In the genomic region with DNA sequence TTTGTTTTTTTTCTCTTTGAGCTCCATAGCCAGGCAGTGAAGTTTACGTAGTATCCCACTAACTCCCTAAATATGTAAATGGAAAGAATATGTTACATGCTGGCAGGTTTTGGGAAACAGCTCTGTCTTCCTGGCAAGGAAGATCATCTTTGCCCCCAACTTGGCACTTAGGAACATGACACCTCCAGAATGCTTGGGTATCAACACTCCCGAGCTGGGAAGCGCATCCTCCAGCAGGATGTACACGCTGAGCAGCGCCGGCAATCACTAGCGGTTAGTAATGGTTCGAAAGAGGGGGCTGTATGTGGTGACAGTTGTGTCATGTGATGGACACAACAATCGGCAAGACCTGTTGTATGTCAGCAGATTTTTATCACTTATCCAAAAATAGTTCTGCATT, we compare ENCODE assay signal across 23 mouse cellular contexts.
DNase-seq lines count a peak whose midpoint lies in the region; ATAC-seq and TF ChIP-seq lines count a peak whose summit lies in the region.
"Had no signal": no experiment of that assay in that cellular context is flagged by ENCODE, and none has a peak within 500 bp of the region (broad histone marks: within the 10 kb centered on the region; RNA-seq: fewer than 3 reads in every experiment).

No protein-coding gene starts in this region.

- intact Hi-C loops in heart, postnatal 36 days (cut with DNase I): no loop called here
- intact Hi-C loops in left cerebral cortex, postnatal 36 days (cut with DNase I): no loop called here

- no peaks in the 10 kb centered on the region for H3K9me3 ChIP-seq in forebrain, embryonic 16.5 days (ENCODE audit: control insufficient read depth, low read length)
- no peaks in the 10 kb centered on the region for H3K9me3 ChIP-seq in forebrain, embryonic 10.5 days
- H3K9me3 ChIP-seq: embryonic facial prominence, embryonic 10.5 days; embryonic facial prominence, embryonic 12.5 days; forebrain, embryonic 15.5 days; G1E had no signal

- H3K36me3 ChIP-seq in forebrain, embryonic 16.5 days (ENCODE audit: control insufficient read depth, insufficient read depth): no peaks in the 10 kb centered on the region
- H3K36me3 ChIP-seq in forebrain, embryonic 10.5 days (replicated peaks): no peaks in the 10 kb centered on the region
- H3K36me3 ChIP-seq: embryonic facial prominence, embryonic 10.5 days; embryonic facial prominence, embryonic 12.5 days; forebrain, embryonic 15.5 days; G1E had no signal

- no peaks in the 10 kb centered on the region for H3K4me1 ChIP-seq in forebrain, embryonic 16.5 days (replicated peaks; ENCODE audit: control insufficient read depth, insufficient read depth, low read length)
- H3K4me1 ChIP-seq in forebrain, embryonic 10.5 days: no peaks in the 10 kb centered on the region
- H3K4me1 ChIP-seq: embryonic facial prominence, embryonic 10.5 days; embryonic facial prominence, embryonic 12.5 days; forebrain, embryonic 15.5 days had no signal

- H3K4me2 ChIP-seq in forebrain, embryonic 16.5 days (ENCODE audit: low read length): no peak overlapping the region
- H3K4me2 ChIP-seq: embryonic facial prominence, embryonic 12.5 days; forebrain, embryonic 15.5 days had no signal

- no peak for DNase-seq in forebrain, embryonic 10.5 days (ENCODE audit: extremely low spot score, low spot score)
- peak; percentile 27 for DNase-seq in heart, adult 11 months
- DNase-seq in heart, postnatal 36 days: no peak
- DNase-seq in right cerebral cortex, postnatal 4 days: peak; percentile 5
- DNase-seq in right cerebral cortex, postnatal 10 days (ENCODE audit: low spot score in 2 of 2): no peak
- DNase-seq in brain, embryonic 14.5 days (ENCODE audit: low read depth): peak; percentile 32
- no peak for DNase-seq in left cerebral cortex, postnatal 36 days (ENCODE audit: low spot score in 2 of 2)
- DNase-seq: adrenal gland, adult 8-10 months; adrenal gland, postnatal 14 days; adrenal gland, postnatal 36 days; cerebellum, adult 11-12 months; cerebellum, adult 2 months; cerebellum, adult 9-10 months; cerebellum, postnatal 10 days; cerebellum, postnatal 25 days had no signal

- no peak overlapping the region for H3K9ac ChIP-seq in forebrain, embryonic 16.5 days (replicated peaks; ENCODE audit: low read depth, low read length)
- H3K9ac ChIP-seq: embryonic facial prominence, embryonic 12.5 days; forebrain, embryonic 15.5 days had no signal

- no peaks in the 10 kb centered on the region for H3K27me3 ChIP-seq in forebrain, embryonic 16.5 days (replicated peaks; ENCODE audit: control insufficient read depth, insufficient read depth, low read length)
- H3K27me3 ChIP-seq in forebrain, embryonic 10.5 days (ENCODE audit: poor library complexity, severe bottlenecking): no peaks in the 10 kb centered on the region
- H3K27me3 ChIP-seq: CH12.LX; embryonic facial prominence, embryonic 12.5 days; forebrain, embryonic 15.5 days; Patski had no signal

- H3K4me3 ChIP-seq in forebrain, embryonic 16.5 days (replicated peaks; ENCODE audit: low read length): no peak overlapping the region
- H3K4me3 ChIP-seq in forebrain, embryonic 10.5 days: no peak overlapping the region
- H3K4me3 ChIP-seq: embryonic facial prominence, embryonic 10.5 days; embryonic facial prominence, embryonic 12.5 days; forebrain, embryonic 15.5 days had no signal

- no peak overlapping the region for H3K27ac ChIP-seq in forebrain, embryonic 16.5 days (ENCODE audit: low read length)
- no peak overlapping the region for H3K27ac ChIP-seq in forebrain, embryonic 10.5 days
- H3K27ac ChIP-seq: embryonic facial prominence, embryonic 10.5 days; embryonic facial prominence, embryonic 12.5 days; forebrain, embryonic 15.5 days had no signal

- TF ChIP-seq CTCF in brain, embryonic 14.5 days (IDR thresholded peaks at IDR 0.05; ENCODE audit: borderline replicate concordance, extremely low read depth, insufficient read depth, insufficient read length): no peak

- WGBS in forebrain, embryonic 16.5 days: 87% methylated on average over 9 of the region's 9 CpGs
- WGBS in forebrain, embryonic 10.5 days: 93% methylated on average over 9 of the region's 9 CpGs

- ATAC-seq in forebrain, embryonic 16.5 days: peak; percentile 57; the same call in 1 of the 2 replicates
- ATAC-seq: activated CD4-positive, CD25-positive, alpha-beta regulatory T cell, adult 4 months; forebrain, embryonic 15.5 days; Patski had no signal

- no peak for TF ChIP-seq POLR2A in brain, embryonic 14.5 days (IDR thresholded peaks at IDR 0.05; ENCODE audit: borderline replicate concordance, extremely low read depth, insufficient read depth, insufficient read length, poor library complexity, severe bottlenecking)

Comparison
In these comparisons a context has a peak if more than half of its experiments do, and no peak if none do; other contexts are left out.
1. DNase-seq: peak in heart, adult 11 months (single experiment), right cerebral cortex, postnatal 4 days (single experiment) and brain, embryonic 14.5 days (single experiment); none in forebrain, embryonic 10.5 days (single experiment), heart, postnatal 36 days (0 of 2), right cerebral cortex, postnatal 10 days (0 of 2) and left cerebral cortex, postnatal 36 days (0 of 2).